10 mouse cellular contexts compared by ENCODE assay signal in the genomic region with DNA sequence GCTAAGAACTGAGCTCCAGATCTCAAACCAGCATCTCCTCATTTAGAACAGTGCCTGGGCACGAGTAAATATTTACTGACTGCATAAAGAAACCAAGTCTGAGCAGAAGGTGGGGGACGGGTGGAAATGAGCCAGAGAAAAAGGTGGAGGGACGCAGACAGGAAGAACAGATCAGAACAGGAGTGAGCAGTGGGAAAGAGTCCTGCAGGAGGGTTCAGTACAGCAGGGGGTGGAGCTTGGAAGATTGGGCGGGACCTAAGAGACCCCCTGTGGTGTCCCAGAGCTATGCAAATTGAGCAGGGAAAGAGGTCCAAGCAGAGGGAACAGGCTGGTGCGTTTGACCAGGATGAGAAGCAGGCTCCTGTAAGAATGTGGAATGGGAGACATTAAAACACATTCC. TPM values are rescaled to one million over a fixed set of nuclear protein-coding genes. Genes with fewer than 3 reads are reported as not detected.
DNase-seq lines count a peak whose midpoint lies in the region; ATAC-seq and TF ChIP-seq lines count a peak whose summit lies in the region.
"Had no signal": no experiment of that assay in that cellular context is flagged by ENCODE, and none has a peak within 500 bp of the region (broad histone marks: within the 10 kb centered on the region; RNA-seq: fewer than 3 reads in every experiment).

No protein-coding gene starts in this region.

- no peak for ATAC-seq in embryonic facial prominence, embryonic 13.5 days (ENCODE audit: insufficient number of reproducible peaks, insufficient read depth, low FRiP score, low TSS enrichment, low read depth)
- ATAC-seq in intestine, postnatal 0 days = no peak
- no peak for ATAC-seq in neural tube, embryonic 12.5 days (ENCODE audit: low FRiP score, low read depth)

- peak overlapping the region; percentile 39; the same call in 1 of the 2 replicates for H3K4me3 ChIP-seq in layer of hippocampus, adult 2 months
- H3K4me3 ChIP-seq in embryonic facial prominence, embryonic 13.5 days = 0 out of 2 replicates have a peak overlapping the region, but pooled peaks have one; percentile 20
- H3K4me3 ChIP-seq in intestine, postnatal 0 days (ENCODE audit: low read depth, low read length) = no peak overlapping the region
- no peak overlapping the region for H3K4me3 ChIP-seq in neural tube, embryonic 12.5 days
- H3K4me3 ChIP-seq: megakaryocyte, embryonic 14.5 days had no signal

- H3K9me3 ChIP-seq in embryonic facial prominence, embryonic 13.5 days = no peaks in the 10 kb centered on the region
- no peaks in the 10 kb centered on the region for H3K9me3 ChIP-seq in intestine, postnatal 0 days (ENCODE audit: control insufficient read depth)
- H3K9me3 ChIP-seq in neural tube, embryonic 12.5 days = no peaks in the 10 kb centered on the region

- no peak for TF ChIP-seq CTCF in layer of hippocampus, adult 2 months (conservative IDR thresholded peaks at IDR 0.05)
- no peak for TF ChIP-seq CTCF in intestine, postnatal 0 days (IDR thresholded peaks at IDR 0.05; ENCODE audit: low read depth)

- WGBS in embryonic facial prominence, embryonic 13.5 days = 15% methylated on average over 5 of the region's 5 CpGs
- 4% methylated on average over 5 of the region's 5 CpGs for whole genome bisulfite sequencing in intestine, postnatal 0 days
- WGBS in neural tube, embryonic 12.5 days = 22% methylated on average over 5 of the region's 5 CpGs

- peaks cover 12% of the 10 kb centered on the region for H3K4me1 ChIP-seq in embryonic facial prominence, embryonic 13.5 days
- H3K4me1 ChIP-seq in intestine, postnatal 0 days (replicated peaks; ENCODE audit: control insufficient read depth, insufficient read depth, low read length) = no peaks in the 10 kb centered on the region
- H3K4me1 ChIP-seq in neural tube, embryonic 12.5 days = peaks cover 11% of the 10 kb centered on the region
- H3K4me1 ChIP-seq: megakaryocyte, embryonic 14.5 days had no signal

- H3K27ac ChIP-seq in layer of hippocampus, adult 2 months = no peak overlapping the region
- no peak overlapping the region for H3K27ac ChIP-seq in embryonic facial prominence, embryonic 13.5 days
- H3K27ac ChIP-seq in intestine, postnatal 0 days (ENCODE audit: low read depth, low read length) = no peak overlapping the region
- H3K27ac ChIP-seq in neural tube, embryonic 12.5 days = no peak overlapping the region

- H3K4me2 ChIP-seq in embryonic facial prominence, embryonic 13.5 days = peak overlapping the region; percentile 50
- peak overlapping the region; percentile 47 for H3K4me2 ChIP-seq in intestine, postnatal 0 days (replicated peaks; ENCODE audit: low read depth)
- peak overlapping the region; percentile 56 for H3K4me2 ChIP-seq in neural tube, embryonic 12.5 days (replicated peaks)

- peaks cover 73% of the 10 kb centered on the region for H3K27me3 ChIP-seq in embryonic facial prominence, embryonic 13.5 days
- peaks cover 17% of the 10 kb centered on the region for H3K27me3 ChIP-seq in intestine, postnatal 0 days (replicated peaks; ENCODE audit: control insufficient read depth, insufficient read depth, low read length)
- H3K27me3 ChIP-seq in neural tube, embryonic 12.5 days (replicated peaks) = peaks cover 42% of the 10 kb centered on the region

- DNase-seq in layer of hippocampus, adult 2 months (ENCODE audit: low spot score in 2 of 2) = no peak
- no peak for DNase-seq in layer of hippocampus, adult 9-11 months
- no peak for DNase-seq in liver
- no peak for DNase-seq in thymus, postnatal 0 days (ENCODE audit: low spot score)
- no peak for DNase-seq in adrenal gland, adult 2 months

- no peaks in the 10 kb centered on the region for H3K36me3 ChIP-seq in embryonic facial prominence, embryonic 13.5 days
- H3K36me3 ChIP-seq in intestine, postnatal 0 days (ENCODE audit: control insufficient read depth, insufficient read depth) = no peaks in the 10 kb centered on the region
- H3K36me3 ChIP-seq in neural tube, embryonic 12.5 days = no peaks in the 10 kb centered on the region

- no peak overlapping the region for H3K9ac ChIP-seq in embryonic facial prominence, embryonic 13.5 days
- H3K9ac ChIP-seq in intestine, postnatal 0 days (ENCODE audit: low read depth, low read length) = no peak overlapping the region
- H3K9ac ChIP-seq in neural tube, embryonic 12.5 days = no peak overlapping the region

RNA-seq across cellular contexts. Expression of gene Klhdc7a, which starts 37.1 kb away (rescaled TPM):
- total RNA-seq in layer of hippocampus, adult 2 months (2021) = 1 to 10 TPM; 9.3 to 9.6 TPM
- 0.03 and 0.06 TPM in 2 replicates for polyA plus RNA-seq in embryonic facial prominence, embryonic 13.5 days (2015; fragmentation: Nextera tagmentation; extraction: Ambion mirVana)
- 0.08 and 0.12 TPM in 2 replicates for polyA plus RNA-seq in intestine, postnatal 0 days (2015; fragmentation: Nextera tagmentation; extraction: Ambion mirVana)
- polyA plus RNA-seq in neural tube, embryonic 12.5 days (2016; fragmentation: Nextera tagmentation; extraction: Ambion mirVana) = 0.04 TPM in 1 of 2 replicates, not detected in the other
- 1.9 and 2.6 TPM in 2 replicates for polyA plus RNA-seq in thymus, postnatal 0 days (2015; fragmentation: Nextera tagmentation; extraction: Ambion mirVana)
- total RNA-seq in adrenal gland, adult 2 months (2021) = 10 to 100 TPM; 10.2 to 22.0 TPM
- polyA plus RNA-seq in adrenal gland, adult 2 months (2012; rRNA removed) = 15.2 and 25.1 TPM in 2 replicates
- total RNA-seq: hematopoietic stem cell, adult 5-6 weeks had no signal

Comparison
In these comparisons a context has a peak if more than half of its experiments do, and no peak if none do; other contexts are left out.
1. H3K4me3 ChIP-seq: peak in layer of hippocampus, adult 2 months (single experiment) and embryonic facial prominence, embryonic 13.5 days (single experiment); none in intestine, postnatal 0 days (single experiment) and neural tube, embryonic 12.5 days (single experiment).
2. Peak in every context shown above with its lines, with median percentiles within 50 percentile points of each other: H3K4me2 ChIP-seq.